Mouse (Mus musculus): ENCODE measurements at regions not wholly inside any gene's neighbourhood (a gene's known extent, or its start where the extent isn't known, plus 50 kb on each side); places are given as distances from the start of the nearest gene placed in this dataset.
A peak's percentile ranks its signal among the peaks of the same experiment; 100 is the strongest.

GRCm38 (mm10) chr3:27815201-27815695, 80.9 kb downstream of the Tmem212 start:
- DNase-seq = no peak
- intact Hi-C loops (cut with DNase I) = no loop called here

- DNase-seq = no peak
- intact Hi-C loops (cut with DNase I) = no loop called here
Measured at GRCm38 (mm10) chr3:27804271-27804670, 91.9 kb downstream of the Tmem212 start.

GRCm38 (mm10) chr3:27791633-27791951, 80.5 kb upstream of the Fndc3b start:
- DNase-seq = no peak
- intact Hi-C loops (cut with DNase I) = no loop called here

GRCm38 (mm10) chr3:27790932-27791632, 80.0 kb upstream of the Fndc3b start:
- intact Hi-C loops (cut with DNase I) = no loop called here

GRCm38 (mm10) chr3:27783926-27784325, 72.8 kb upstream of the Fndc3b start:
- intact Hi-C loops (cut with DNase I) = no loop called here

More at GRCm38 (mm10) chr3:27790932-27791632, 80.0 kb upstream of the Fndc3b start:
- DNase-seq = no peak

GRCm38 (mm10) chr3:27783476-27783875, 72.4 kb upstream of the Fndc3b start:
- intact Hi-C loops (cut with DNase I) = no loop called here
- DNase-seq = no peak

More at GRCm38 (mm10) chr3:27783926-27784325, 72.8 kb upstream of the Fndc3b start:
- no peak for DNase-seq

- no peak for DNase-seq
Measured at GRCm38 (mm10) chr3:27782056-27782765, 71.1 kb upstream of the Fndc3b start.

GRCm38 (mm10) chr3:27779892-27780291, 68.8 kb upstream of the Fndc3b start:
- intact Hi-C loops (cut with DNase I) = no loop called here
- DNase-seq = no peak

More at GRCm38 (mm10) chr3:27782056-27782765, 71.1 kb upstream of the Fndc3b start:
- intact Hi-C loops (cut with DNase I) = no loop called here

- intact Hi-C loops (cut with DNase I) = no loop called here
- DNase-seq = no peak
Measured at GRCm38 (mm10) chr3:27777751-27778150, 66.6 kb upstream of the Fndc3b start.

- no peak for DNase-seq
- intact Hi-C loops (cut with DNase I) = no loop called here
Measured at GRCm38 (mm10) chr3:27773176-27773575, 62.1 kb upstream of the Fndc3b start.

- intact Hi-C loops (cut with DNase I) = no loop called here
- no peak for DNase-seq
Measured at GRCm38 (mm10) chr3:27769438-27769837, 58.3 kb upstream of the Fndc3b start.

GRCm38 (mm10) chr3:27767188-27767587, 56.1 kb upstream of the Fndc3b start:
- intact Hi-C loops (cut with DNase I) = no loop called here
- DNase-seq = no peak

GRCm38 (mm10) chr3:27766421-27766820, 55.3 kb upstream of the Fndc3b start:
- no peak for DNase-seq
- intact Hi-C loops (cut with DNase I) = no loop called here

- peak; percentile 14 to 24 for DNase-seq
- intact Hi-C loops (cut with DNase I) = no loop called here
Measured at GRCm38 (mm10) chr3:27765929-27766328, 54.8 kb upstream of the Fndc3b start.

GRCm38 (mm10) chr3:27764556-27764955, 53.4 kb upstream of the Fndc3b start:
- intact Hi-C loops (cut with DNase I) = no loop called here
- no peak for DNase-seq

GRCm38 (mm10) chr3:27761031-27761430, 49.9 kb upstream of the Fndc3b start:
- intact Hi-C loops (cut with DNase I) = no loop called here

More at GRCm38 (mm10) chr3:27761031-27761430, 49.9 kb upstream of the Fndc3b start:
- DNase-seq = no peak
